Mouse (Mus musculus) hindbrain, embryonic 12.5 days (tissue): ENCODE measurements around the gene Pkp4. TPM values are rescaled to one million over a fixed set of nuclear protein-coding genes. Genes with fewer than 3 reads are reported as not detected.

ENCODE experiments used
- polyA plus RNA-seq: library from polyadenylated mRNA; unstranded; fragments of >200 nt; fragmentation: Nextera tagmentation; extraction: Ambion mirVana; gene quantifications from 2 replicates; pipeline ENCODE4 v1.2.1, GENCODE M21; 2016

The Pkp4 gene
- polyA plus RNA-seq, 1 experiment from 2014 or later = 20.0 TPM

Other genes with a start within 250 kb of the Pkp4 start
- 2.6 TPM in 2 replicates for gene Ccdc148, start 167 bp upstream of the Pkp4 start, polyA plus RNA-seq